Comparison of ENCODE assay signal across 8 mouse cellular contexts in genomic region chr14:118322865-118323264, GRCm38 (mm10). TPM values are rescaled to one million over a fixed set of nuclear protein-coding genes. Genes with fewer than 3 reads are reported as not detected.
A peak's percentile ranks its signal among the peaks of the same experiment; 100 is the strongest.
DNase-seq lines count a peak whose midpoint lies in the region; ATAC-seq and TF ChIP-seq lines count a peak whose summit lies in the region.
"Had no signal": no experiment of that assay in that cellular context is flagged by ENCODE, and none has a peak within 500 bp of the region (broad histone marks: within the 10 kb centered on the region; RNA-seq: fewer than 3 reads in every experiment).

No protein-coding gene starts in this region.

- no peaks in the 10 kb centered on the region for H3K36me3 ChIP-seq in hindbrain, embryonic 13.5 days
- no peaks in the 10 kb centered on the region for H3K36me3 ChIP-seq in midbrain, embryonic 11.5 days (ENCODE audit: control insufficient read depth, insufficient read depth, low read length)
- H3K36me3 ChIP-seq in thymus, adult 2 months (ENCODE audit: control insufficient read depth, insufficient read depth, low read length), result no peaks in the 10 kb centered on the region

- peak overlapping the region; percentile 54 for H3K4me2 ChIP-seq in hindbrain, embryonic 13.5 days
- H3K4me2 ChIP-seq in midbrain, embryonic 11.5 days, result peak overlapping the region; percentile 39

- WGBS in hindbrain, embryonic 13.5 days, result 5% methylated on average over 11 of the region's 11 CpGs
- 3% methylated on average over 11 of the region's 11 CpGs for WGBS in midbrain, embryonic 11.5 days
- WGBS in thymus, adult 2 months, result 21% methylated on average over 11 of the region's 11 CpGs

- no peak overlapping the region for H3K27ac ChIP-seq in hindbrain, embryonic 13.5 days
- H3K27ac ChIP-seq in midbrain, embryonic 11.5 days (ENCODE audit: low read depth, low read length), result peak overlapping the region; percentile 38; the same call in 1 of the 2 replicates
- no peak overlapping the region for H3K27ac ChIP-seq in thymus, adult 2 months (ENCODE audit: control insufficient read depth, insufficient read depth, low read length)

- peaks cover 72% of the 10 kb centered on the region for H3K27me3 ChIP-seq in hindbrain, embryonic 13.5 days
- peaks cover 15% of the 10 kb centered on the region; the same call in 1 of the 2 replicates for H3K27me3 ChIP-seq in midbrain, embryonic 11.5 days (ENCODE audit: control insufficient read depth, insufficient read depth, low read length)
- no peaks in the 10 kb centered on the region; the same call in 1 of the 2 replicates for H3K27me3 ChIP-seq in thymus, adult 2 months (ENCODE audit: control insufficient read depth, insufficient read depth, low read length)

- no peaks in the 10 kb centered on the region for H3K9me3 ChIP-seq in hindbrain, embryonic 13.5 days
- H3K9me3 ChIP-seq in midbrain, embryonic 11.5 days (ENCODE audit: control insufficient read depth, low read length), result no peaks in the 10 kb centered on the region

- ATAC-seq in hindbrain, embryonic 13.5 days (ENCODE audit: low FRiP score), result no peak
- peak; percentile 75 for ATAC-seq in midbrain, embryonic 11.5 days (ENCODE audit: low FRiP score)
- ATAC-seq: Patski had no signal

- peak overlapping the region; percentile 29 for H3K4me3 ChIP-seq in hindbrain, embryonic 13.5 days
- peak overlapping the region; percentile 10 for H3K4me3 ChIP-seq in midbrain, embryonic 11.5 days (ENCODE audit: low read depth, low read length)
- H3K4me3 ChIP-seq in thymus, adult 2 months (ENCODE audit: control insufficient read depth, insufficient read depth, low read length), result no peak overlapping the region

- peaks cover 22% of the 10 kb centered on the region for H3K4me1 ChIP-seq in hindbrain, embryonic 13.5 days (replicated peaks)
- peaks cover 17% of the 10 kb centered on the region for H3K4me1 ChIP-seq in midbrain, embryonic 11.5 days (ENCODE audit: control insufficient read depth, insufficient read depth, low read length)
- no peaks in the 10 kb centered on the region for H3K4me1 ChIP-seq in thymus, adult 2 months (replicated peaks; ENCODE audit: control insufficient read depth, insufficient read depth, low read length)

- TF ChIP-seq POLR2A in brain, embryonic 14.5 days (IDR thresholded peaks at IDR 0.05; ENCODE audit: borderline replicate concordance, extremely low read depth, insufficient read depth, insufficient read length, poor library complexity, severe bottlenecking), result no peak
- no peak for TF ChIP-seq POLR2A in thymus, adult 2 months (IDR thresholded peaks at IDR 0.05; ENCODE audit: control insufficient read depth, extremely low read depth, insufficient read depth, low read length, poor library complexity)

- peak; percentile 70 for DNase-seq in brain, embryonic 14.5 days (ENCODE audit: low read depth)
- peak; percentile 27 for DNase-seq in embryo, embryonic 11 days
- peak; percentile 95 for DNase-seq in midbrain, embryonic 11.5 days (ENCODE audit: low spot score, missing footprints)
- no peak for DNase-seq in adipocyte (ENCODE audit: low spot score)
- no peak for DNase-seq in urinary bladder, postnatal 4 days (ENCODE audit: low spot score in 2 of 2)
- no peak for DNase-seq in thymus, adult 2 months

- no peak for TF ChIP-seq CTCF in brain, embryonic 14.5 days (IDR thresholded peaks at IDR 0.05; ENCODE audit: borderline replicate concordance, extremely low read depth, insufficient read depth, insufficient read length)
- no peak for TF ChIP-seq CTCF in thymus, adult 2 months (IDR thresholded peaks at IDR 0.05; ENCODE audit: borderline replicate concordance, control insufficient read depth, extremely low read depth, insufficient read depth, low read length, poor library complexity)

- peak overlapping the region; percentile 52 for H3K9ac ChIP-seq in hindbrain, embryonic 13.5 days
- H3K9ac ChIP-seq in midbrain, embryonic 11.5 days (ENCODE audit: low read length), result peak overlapping the region; percentile 50

RNA-seq across cellular contexts. Expression of gene Gm9376, which starts 56.1 kb away (rescaled TPM):
- not detected in 2 replicates for polyA plus RNA-seq in brain, embryonic 14.5 days (2012; rRNA removed)
- not detected in 2 replicates for polyA plus RNA-seq in hindbrain, embryonic 13.5 days (2015; fragmentation: Nextera tagmentation; extraction: Ambion mirVana)
- polyA plus RNA-seq in midbrain, embryonic 11.5 days (2014; fragmentation: Nextera tagmentation; extraction: Ambion mirVana), result not detected in 2 replicates
- polyA plus RNA-seq in thymus, adult 2 months (2012; rRNA removed), result not detected in 2 replicates
- polyA plus RNA-seq: Patski had no signal

Comparison
In these comparisons a context has a peak if more than half of its experiments do, and no peak if none do; other contexts are left out.
1. DNase-seq: peak in brain, embryonic 14.5 days (single experiment), embryo, embryonic 11 days (single experiment) and midbrain, embryonic 11.5 days (single experiment); none in adipocyte (single experiment), urinary bladder, postnatal 4 days (0 of 2) and thymus, adult 2 months (single experiment).